Mouse (Mus musculus) CH12.LX (cell line): ENCODE measurements at regions not wholly inside any gene's neighbourhood (a gene's known extent, or its start where the extent isn't known, plus 50 kb on each side); places are given as distances from the start of the nearest gene placed in this dataset.

Experiments
- CTCF ChIP-seq, 2 experiments: IDR thresholded peaks in 1 of 2; conservative IDR thresholded peaks in 1 of 2; 2 replicates each; pipeline ENCODE4 v1.5.1; 2011 to 2012; ENCODE audit warnings: low read depth in 2 of 2, low read length in 2 of 2, improper control_type of control experiment in 1 of 2, inconsistent platforms in 1 of 2, mild to moderate bottlenecking in 1 of 2, moderate library complexity in 1 of 2
- E2F4 ChIP-seq: IDR thresholded peaks from 2 replicates; pipeline ENCODE4 v1.6.1; 2011; ENCODE audit warnings: low read depth, low read length, improper control_type of control experiment; ENCODE audit not compliant: insufficient replicate concordance
- ELF1 ChIP-seq: IDR thresholded peaks from 2 replicates; pipeline ENCODE4 v1.6.1; 2014; ENCODE audit warnings: low read depth, mild to moderate bottlenecking, inconsistent platforms, low read length, improper control_type of control experiment
- GABPA ChIP-seq: IDR thresholded peaks from 2 replicates; pipeline ENCODE4 v1.6.1; 2012; ENCODE audit warnings: low read depth, low read length, improper control_type of control experiment, inconsistent platforms; ENCODE audit not compliant: insufficient replicate concordance
- KAT2A ChIP-seq: IDR thresholded peaks from 2 replicates; pipeline ENCODE4 v1.6.1; 2012; ENCODE audit warnings: low read length, improper control_type of control experiment, inconsistent platforms; ENCODE audit not compliant: insufficient replicate concordance
- MAZ ChIP-seq: IDR thresholded peaks from 2 replicates; pipeline ENCODE4 v1.6.1; 2012; ENCODE audit warnings: low read depth, mild to moderate bottlenecking, inconsistent platforms, low read length, improper control_type of control experiment, moderate library complexity
- MEF2A ChIP-seq: IDR thresholded peaks from 2 replicates; pipeline ENCODE4 v1.6.1; 2014; ENCODE audit warnings: low read depth, mild to moderate bottlenecking, inconsistent platforms, low read length, improper control_type of control experiment, borderline replicate concordance
- MXI1 ChIP-seq: IDR thresholded peaks from 2 replicates; pipeline ENCODE4 v1.6.1; 2011; ENCODE audit warnings: mild to moderate bottlenecking, low read depth, low read length, improper control_type of control experiment
- NRF1 ChIP-seq: IDR thresholded peaks from 2 replicates; pipeline ENCODE4 v1.6.1; 2014; ENCODE audit warnings: low read depth, mild to moderate bottlenecking, inconsistent platforms, low read length, improper control_type of control experiment, moderate library complexity
- PAX5 ChIP-seq: IDR thresholded peaks from 2 replicates; pipeline ENCODE4 v1.6.1; 2012; ENCODE audit warnings: low read length, inconsistent platforms, mixed read lengths
- POLR2A ChIP-seq: IDR thresholded peaks from 2 replicates; pipeline ENCODE4 v1.6.1; 2011; ENCODE audit warnings: low read depth, mild to moderate bottlenecking, improper control_type of control experiment, low read length
- TCF12 ChIP-seq: IDR thresholded peaks from 2 replicates; pipeline ENCODE4 v1.6.1; 2014; ENCODE audit warnings: low read depth, mild to moderate bottlenecking, inconsistent platforms, low read length, improper control_type of control experiment
- ZC3H11A ChIP-seq: IDR thresholded peaks from 2 replicates; pipeline ENCODE4 v1.6.1; 2012; ENCODE audit warnings: low read depth, mild to moderate bottlenecking, inconsistent platforms, low read length, improper control_type of control experiment

DNA sequence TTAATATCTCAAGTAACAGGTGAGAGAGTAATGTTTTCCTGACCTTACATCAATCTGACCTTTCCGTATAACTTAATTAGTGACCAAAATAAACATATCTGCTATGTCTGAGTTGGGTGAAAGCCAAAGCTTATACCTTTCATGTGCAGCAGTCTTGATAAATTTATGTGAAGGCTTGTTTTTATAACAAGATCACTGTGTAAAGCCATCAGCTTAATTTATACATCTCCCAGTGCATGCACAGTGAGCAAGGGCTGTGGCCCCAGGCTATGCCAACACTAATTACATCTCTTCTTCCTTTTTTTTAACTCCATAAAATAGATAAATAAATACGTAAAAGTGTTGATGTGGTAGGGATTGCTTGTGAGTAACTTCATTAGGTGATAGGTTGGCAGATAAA, 966.3 kb downstream of the Sorcs3 start:
- TF ChIP-seq KAT2A, result no peak
- TF ChIP-seq TCF12, result no peak
- no peak for TF ChIP-seq MXI1
- no peak for TF ChIP-seq ELF1
- no peak for TF ChIP-seq MAZ
- no peak for TF ChIP-seq MEF2A
- TF ChIP-seq NRF1, result no peak
- TF ChIP-seq ZC3H11A, result no peak
- TF ChIP-seq E2F4, result no peak
- no peak for TF ChIP-seq POLR2A
- no peak for TF ChIP-seq GABPA
- TF ChIP-seq CTCF (conservative IDR thresholded peaks at IDR 0.05 in 1 of 2, IDR thresholded peaks at IDR 0.05 in 1 of 2; ENCODE audit: low read depth in 2 of 2, low read length in 2 of 2), result no peak
- TF ChIP-seq PAX5, result no peak
